Mouse (Mus musculus) liver, adult 2 months (tissue): ENCODE measurements around the gene Cabin1.

Experiments
- CTCF ChIP-seq: fragments of 200-500 bp; IDR thresholded peaks from 2 replicates; pipeline ENCODE4 v1.5.1; 2011; ENCODE audit warnings: low read depth, low read length, control low read depth
- POLR2A ChIP-seq: fragments of 200-500 bp; IDR thresholded peaks from 2 replicates; pipeline ENCODE4 v1.6.1; 2011; ENCODE audit warnings: low read length, control low read depth; ENCODE audit not compliant: insufficient read depth; ENCODE audit errors: extremely low read depth

- TF ChIP-seq CTCF, result no peak
- no peak for TF ChIP-seq POLR2A
Observed at GRCm38 (mm10) chr10:75762413-75762812, 1.7 kb downstream of the Cabin1 start.
